Mouse (Mus musculus): Measurements from ENCODE around the gene Cpox. TPM values are rescaled to one million over a fixed set of nuclear protein-coding genes. Genes with fewer than 3 reads are reported as not detected.

Cpox gene
- polyA plus RNA-seq, 2 experiments from 2014 or later = 34.0 to 37.2 TPM

GRCm38 (mm10) chr16:58701779-58702178 lies 31.7 kb downstream of the Cpox start:
- ATAC-seq = peak; percentile 84

GRCm38 (mm10) chr16:58702329-58702932 lies 32.3 kb downstream of the Cpox start:
- no peak for ATAC-seq

- ATAC-seq = peak; percentile 32
These were observed 33.5 kb downstream of the Cpox start for GRCm38 (mm10) chr16:58703382-58704124.

- ATAC-seq = no peak
These were observed 34.9 kb downstream of the Cpox start for GRCm38 (mm10) chr16:58704999-58705398.

- ATAC-seq = no peak
These were observed 37.3 kb downstream of the Cpox start for GRCm38 (mm10) chr16:58707276-58707905.

GRCm38 (mm10) chr16:58708601-58709475 lies 38.7 kb downstream of the Cpox start:
- ATAC-seq = peak; percentile 40

- no peak for ATAC-seq
These were observed 39.4 kb downstream of the Cpox start for GRCm38 (mm10) chr16:58709536-58709935.

GRCm38 (mm10) chr16:58712221-58712620 lies 42.1 kb downstream of the Cpox start:
- peak; percentile 61 for ATAC-seq

- ATAC-seq = no peak
These were observed 43.0 kb downstream of the Cpox start for GRCm38 (mm10) chr16:58713128-58713527.

GRCm38 (mm10) chr16:58715018-58715417 lies 44.9 kb downstream of the Cpox start:
- ATAC-seq = no peak

- peak; percentile 37 for ATAC-seq
These were observed 48.6 kb downstream of the Cpox start, which contains the start of gene Gpr15 for GRCm38 (mm10) chr16:58718666-58719120. Gpr15 (minus strand) TSS chr16:58719070.

- ATAC-seq = peak; percentile 52
These were observed 52.2 kb downstream of the Cpox start for GRCm38 (mm10) chr16:58722292-58722691.

GRCm38 (mm10) chr16:58726680-58727476 lies 56.8 kb downstream of the Cpox start:
- ATAC-seq = no peak

- peak; percentile 99 for ATAC-seq
These were observed 57.5 kb downstream of the Cpox start, which contains the start of gene Cldnd1 for GRCm38 (mm10) chr16:58727477-58728131. Cldnd1 (plus strand) TSS chr16:58727910.

GRCm38 (mm10) chr16:58728176-58728671 lies 58.1 kb downstream of the Cpox start:
- ATAC-seq = peak; percentile 12

GRCm38 (mm10) chr16:58738205-58738604 lies 68.1 kb downstream of the Cpox start:
- no peak for ATAC-seq

GRCm38 (mm10) chr16:58738800-58739199 lies 68.7 kb downstream of the Cpox start:
- ATAC-seq = no peak

GRCm38 (mm10) chr16:58740751-58741150 lies 70.7 kb downstream of the Cpox start:
- no peak for ATAC-seq

- ATAC-seq = no peak
These were observed 76.6 kb downstream of the Cpox start for GRCm38 (mm10) chr16:58746715-58747114.

- ATAC-seq = peak; percentile 79
These were observed 81.2 kb downstream of the Cpox start for GRCm38 (mm10) chr16:58751314-58751713.

GRCm38 (mm10) chr16:58756191-58756590 lies 86.1 kb downstream of the Cpox start:
- no peak for ATAC-seq
